Mouse (Mus musculus) liver, embryonic 14.5 days (tissue): ENCODE data around the gene Mamstr. TPM values are rescaled to one million over a fixed set of nuclear protein-coding genes. Genes with fewer than 3 reads are reported as not detected.

Experiments
- ATAC-seq: fragments of 200-750 bp; cut with Nextera tagmentation; 2 replicates; pipeline ENCODE4 v1.8.0; 2017; ENCODE audit warnings: moderate number of reproducible peaks, mild to moderate bottlenecking, moderate library complexity; ENCODE audit not compliant: insufficient read depth
- DNase-seq, 3 experiments: peaks; one replicate each; pipeline ENCODE4 v3.0.0-alpha.2; 2012 to 2013; ENCODE audit warnings: low read depth in 3 of 3, low spot score in 3 of 3
- H3K27ac ChIP-seq: fragments of 300-500 bp; sonication (generic); 2 replicates; pipeline ENCODE4 v1.5.1; 2014; ENCODE audit warnings: moderate library complexity, mild to moderate bottlenecking, control low read depth, inconsistent platforms
- H3K27me3 ChIP-seq: fragments of 300-500 bp; sonication (generic); 2 replicates; pipeline ENCODE4 v1.6.1; 2014; ENCODE audit warnings: mild to moderate bottlenecking, low read length, moderate library complexity; ENCODE audit not compliant: control insufficient read depth, insufficient read depth
- H3K36me3 ChIP-seq: fragments of 300-500 bp; sonication (generic); replicated peaks from 2 replicates; pipeline ENCODE4 v1.6.1; 2014; ENCODE audit warnings: low read depth; ENCODE audit not compliant: control insufficient read depth, insufficient read depth
- H3K4me1 ChIP-seq, 2 experiments: fragments of 200-500 bp in 1 of 2; fragments of 300-500 bp in 1 of 2; sonication (generic) in 1 of 2; replicated peaks; 2 replicates each; pipeline ENCODE4 v1.6.1; 2012 to 2014; ENCODE audit warnings: antibody characterized with exemption in 1 of 2, inconsistent platforms in 1 of 2, low read length in 1 of 2; ENCODE audit not compliant: control insufficient read depth in 2 of 2, insufficient read depth in 2 of 2
- H3K4me2 ChIP-seq: fragments of 300-500 bp; sonication (generic); 2 replicates; pipeline ENCODE4 v1.6.1; 2014; ENCODE audit warnings: low read depth, mild to moderate bottlenecking, control low read depth, moderate library complexity
- H3K4me3 ChIP-seq, 2 experiments: fragments of 200-500 bp in 1 of 2; fragments of 300-500 bp in 1 of 2; sonication (generic) in 1 of 2; 2 replicates each; pipeline ENCODE4 v1.5.1; 2012 to 2014; ENCODE audit warnings: low read depth in 2 of 2, low read length in 2 of 2, mild to moderate bottlenecking in 2 of 2, control low read depth in 1 of 2, inconsistent platforms in 1 of 2, moderate library complexity in 1 of 2; ENCODE audit not compliant: insufficient read depth in 1 of 2
- H3K9ac ChIP-seq: fragments of 300-500 bp; sonication (generic); replicated peaks from 2 replicates; pipeline ENCODE4 v1.6.1; 2014; ENCODE audit warnings: mild to moderate bottlenecking, control low read depth, moderate library complexity
- H3K9me3 ChIP-seq: fragments of 300-500 bp; sonication (generic); 2 replicates; pipeline ENCODE4 v1.6.1; 2016; ENCODE audit warnings: low read length, mixed read lengths; ENCODE audit not compliant: control insufficient read depth
- CTCF ChIP-seq: IDR thresholded peaks from 2 replicates; pipeline ENCODE4 v1.5.1; 2016; ENCODE audit warnings: antibody characterized with exemption, low read depth, control low read depth
- EP300 ChIP-seq: IDR thresholded peaks from 2 replicates; pipeline ENCODE4 v1.6.1; 2016; ENCODE audit warnings: antibody characterized with exemption, low read depth
- WGBS: fragments of 180-500 bp; shearing (Covaris S2); extraction: QIAGEN DNeasy Blood & Tissue Kit; methylation state at CpG from one replicate; pipeline ENCODE4 v1.1.7; 2014; ENCODE audit not compliant: insufficient replicate concordance; 5-methylcytosine and 5-hydroxymethylcytosine counted together
- polyA plus RNA-seq, 2 experiments: library from polyadenylated mRNA; depleted of rRNA in 1 of 2; stranded (reverse) in 1 of 2; unstranded in 1 of 2; fragments of >200 nt; fragmentation: Nextera tagmentation in 1 of 2; extraction: Ambion mirVana in 1 of 2; gene quantifications; 2 replicates each; pipeline versions ENCODE4 v1.2.1 to v1.2.3; 2012 to 2014

Mamstr gene
- polyA plus RNA-seq, 2 experiments = 0.25 TPM; not detected in 1

- ATAC-seq = no peak
- H3K36me3 ChIP-seq = no peaks in the 10 kb centered on the region
- WGBS = 66% methylated on average over 7 of the region's 7 CpGs
- H3K4me1 ChIP-seq = peaks cover 3 to 10% of the 10 kb centered on the region in 2 experiments; a peak in 2 of 4 replicates
- no peak for DNase-seq
- no peak within 1 kb of the TSS for H3K4me3 ChIP-seq
- no peaks in the 10 kb centered on the region for H3K9me3 ChIP-seq
- H3K27ac ChIP-seq = no peak within 1 kb of the TSS
- H3K27me3 ChIP-seq = no peaks in the 10 kb centered on the region
- no peak within 1 kb of the TSS for H3K4me2 ChIP-seq
- TF ChIP-seq CTCF (no peak), EP300 (no peak)
- H3K9ac ChIP-seq = no peak within 1 kb of the TSS
Observed at GRCm38 (mm10) chr7:45683396-45684050, 43.7 kb downstream of the Mamstr start, which contains the start of gene Ntn5. Gene Ntn5, plus strand, starts transcription at chr7:45684022.

- ATAC-seq (no peak), DNase-seq (no peak)
- Histone ChIP-seq H3K27me3 (no peaks in the 10 kb centered on the region), H3K9ac (no peak overlapping the region), H3K9me3 (no peaks in the 10 kb centered on the region), H3K4me2 (no peak overlapping the region), H3K36me3 (no peaks in the 10 kb centered on the region), H3K4me3 (no peak overlapping the region), H3K27ac (no peak overlapping the region), H3K4me1 (peaks cover 3 to 10% of the 10 kb centered on the region in 2 experiments; a peak in 2 of 4 replicates)
- TF ChIP-seq CTCF (no peak), EP300 (no peak)
- WGBS = 48% methylated on average over 10 of the region's 10 CpGs
Observed at GRCm38 (mm10) chr7:45685811-45686210, 46.0 kb downstream of the Mamstr start.

- Histone ChIP-seq H3K36me3 (no peaks in the 10 kb centered on the region), H3K4me1 (peaks cover 3 to 7% of the 10 kb centered on the region in 2 experiments; a peak in 2 of 4 replicates), H3K27me3 (no peaks in the 10 kb centered on the region), H3K4me3 (no peak overlapping the region), H3K4me2 (no peak overlapping the region), H3K9ac (no peak overlapping the region), H3K27ac (no peak overlapping the region), H3K9me3 (no peaks in the 10 kb centered on the region)
- 57% methylated on average over 3 of the region's 3 CpGs for WGBS
- ATAC-seq (no peak), DNase-seq (no peak)
- no peak for TF ChIP-seq CTCF
- TF ChIP-seq EP300 = no peak
Observed at GRCm38 (mm10) chr7:45686841-45687240, 47.1 kb downstream of the Mamstr start.

- Histone ChIP-seq H3K27ac (no peak overlapping the region), H3K27me3 (no peaks in the 10 kb centered on the region), H3K36me3 (no peaks in the 10 kb centered on the region), H3K4me3 (no peak overlapping the region), H3K4me2 (no peak overlapping the region), H3K9ac (no peak overlapping the region), H3K9me3 (no peaks in the 10 kb centered on the region), H3K4me1 (no peaks in the 10 kb centered on the region)
- ATAC-seq (no peak), DNase-seq (no peak)
- 45% methylated on average over 6 of the region's 6 CpGs for WGBS
- TF ChIP-seq EP300 = no peak
- no peak for TF ChIP-seq CTCF
Observed at GRCm38 (mm10) chr7:45689099-45689498, 49.3 kb downstream of the Mamstr start.

- ATAC-seq (no peak), DNase-seq (no peak)
- no peak for TF ChIP-seq CTCF
- TF ChIP-seq EP300 = no peak
- H3K9ac ChIP-seq = no peak overlapping the region
- no peak overlapping the region for H3K4me2 ChIP-seq
- H3K36me3 ChIP-seq = no peaks in the 10 kb centered on the region
- no peaks in the 10 kb centered on the region for H3K27me3 ChIP-seq
- H3K4me3 ChIP-seq = no peak overlapping the region
- no peak overlapping the region for H3K27ac ChIP-seq
- 28% methylated on average over 11 of the region's 11 CpGs for WGBS
- no peaks in the 10 kb centered on the region for H3K9me3 ChIP-seq
- H3K4me1 ChIP-seq = no peaks in the 10 kb centered on the region
Observed at GRCm38 (mm10) chr7:45689800-45690199, 50.0 kb downstream of the Mamstr start.
